Mouse (Mus musculus) bone marrow macrophage, adult 2 months (primary cell): ENCODE measurements around the gene Pde11a. TPM values are rescaled to one million over a fixed set of nuclear protein-coding genes. Genes with fewer than 3 reads are reported as not detected.

ENCODE experiments used
- H3K27ac ChIP-seq: 2 replicates; pipeline ENCODE4 v1.5.1; 2012; ENCODE audit warnings: low read depth, low read length; ENCODE audit not compliant: insufficient read depth
- H3K4me1 ChIP-seq: 2 replicates; pipeline ENCODE4 v1.6.1; 2012; ENCODE audit warnings: low read length; ENCODE audit not compliant: control insufficient read depth, insufficient read depth
- H3K4me3 ChIP-seq: 2 replicates; pipeline ENCODE4 v1.5.1; 2012; ENCODE audit warnings: mild to moderate bottlenecking, low read length, moderate library complexity; ENCODE audit not compliant: insufficient read depth
- CTCF ChIP-seq: IDR thresholded peaks from 2 replicates; pipeline ENCODE4 v1.5.1; 2012; ENCODE audit warnings: low read depth, mild to moderate bottlenecking, low read length, moderate library complexity
- POLR2A ChIP-seq: IDR thresholded peaks from 2 replicates; pipeline ENCODE4 v1.6.1; 2012; ENCODE audit warnings: mild to moderate bottlenecking, low read depth, low read length, borderline replicate concordance
- polyA plus RNA-seq: library from polyadenylated mRNA; stranded (reverse); fragments of >200 nt; gene quantifications from 2 replicates; pipeline ENCODE4 v1.2.4, GENCODE M21; 2012; ENCODE audit not compliant: missing spikeins, insufficient read depth, insufficient read length

Gene Pde11a
- polyA plus RNA-seq, 1 experiment = not detected

- no peak for TF ChIP-seq CTCF
- no peak for TF ChIP-seq POLR2A
- Histone ChIP-seq H3K27ac (no peak overlapping the region), H3K4me1 (peaks cover 15% of the 10 kb centered on the region), H3K4me3 (no peak overlapping the region)
These were observed 28.8 kb upstream of the Pde11a start for GRCm38 (mm10) chr2:76367188-76367922.

GRCm38 (mm10) chr2:76365811-76366210 is 27.2 kb upstream of the Pde11a start:
- Histone ChIP-seq H3K27ac (no peak overlapping the region), H3K4me1 (peaks cover 2% of the 10 kb centered on the region; the same call in 1 of the 2 replicates), H3K4me3 (no peak overlapping the region)
- TF ChIP-seq POLR2A = no peak
- no peak for TF ChIP-seq CTCF

DNA sequence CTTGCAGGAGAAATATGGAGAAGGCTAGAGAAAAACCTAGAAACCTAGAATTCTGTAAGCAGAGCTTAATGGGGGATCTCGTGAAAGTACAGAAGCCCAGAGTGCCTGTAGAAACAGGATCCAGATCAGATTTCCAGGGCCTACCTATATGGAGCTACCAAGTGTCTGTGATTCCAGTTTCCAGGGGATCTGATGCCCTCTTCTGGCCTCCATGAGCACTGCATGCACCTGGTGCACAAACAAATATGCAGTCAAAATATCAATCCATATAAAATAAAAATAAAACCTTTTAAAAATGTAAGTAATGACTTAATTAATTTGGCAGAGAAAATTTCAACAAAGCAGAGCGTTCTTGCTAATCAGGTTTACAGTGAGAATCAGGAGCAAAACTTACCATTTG is 23.5 kb upstream of the Pde11a start:
- no peak overlapping the region for H3K27ac ChIP-seq
- no peak overlapping the region for H3K4me3 ChIP-seq
- no peak for TF ChIP-seq POLR2A
- no peak for TF ChIP-seq CTCF
- no peaks in the 10 kb centered on the region for H3K4me1 ChIP-seq

DNA sequence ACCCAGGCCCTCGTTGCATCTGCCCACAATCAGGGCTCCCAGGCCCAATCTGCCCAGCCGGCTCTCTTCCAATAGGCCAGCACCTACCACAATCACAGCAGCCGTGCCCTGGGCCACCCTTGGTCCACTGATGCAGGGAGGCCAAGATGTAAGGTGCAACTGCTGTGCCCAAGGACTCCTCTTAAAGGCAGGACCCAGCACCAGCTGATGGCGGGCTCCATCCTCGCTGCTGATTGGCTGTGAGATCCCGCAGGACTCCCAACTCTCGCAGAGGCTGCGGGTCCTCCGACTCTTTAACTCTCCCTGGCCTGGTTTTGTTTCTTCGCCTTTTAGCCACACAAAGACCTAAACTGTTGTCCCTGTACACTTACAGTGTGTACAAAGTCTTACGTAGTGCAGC is 21.7 kb upstream of the Pde11a start, which contains the start of gene Cyct:
Gene Cyct, minus strand, starts transcription at position 225 of the 400 bp plus-strand sequence.
- H3K27ac ChIP-seq = no peak within 1 kb of the TSS
- no peak for TF ChIP-seq POLR2A
- no peak for TF ChIP-seq CTCF
- no peak within 1 kb of the TSS for H3K4me3 ChIP-seq
- no peaks in the 10 kb centered on the region for H3K4me1 ChIP-seq

- Histone ChIP-seq H3K4me3 (no peak overlapping the region), H3K27ac (no peak overlapping the region), H3K4me1 (peaks cover 4% of the 10 kb centered on the region)
- no peak for TF ChIP-seq POLR2A
- TF ChIP-seq CTCF = no peak
These were observed 9.3 kb upstream of the Pde11a start for GRCm38 (mm10) chr2:76347839-76348238.

GRCm38 (mm10) chr2:76342146-76342545 is 3.6 kb upstream of the Pde11a start:
- no peaks in the 10 kb centered on the region for H3K4me1 ChIP-seq
- no peak overlapping the region for H3K27ac ChIP-seq
- no peak overlapping the region for H3K4me3 ChIP-seq
- TF ChIP-seq POLR2A (no peak), CTCF (no peak)

GRCm38 (mm10) chr2:76334596-76334995 is 4.0 kb downstream of the Pde11a start:
- H3K4me3 ChIP-seq = no peak overlapping the region
- no peak overlapping the region for H3K27ac ChIP-seq
- H3K4me1 ChIP-seq = peaks cover 8% of the 10 kb centered on the region; the same call in 1 of the 2 replicates
- TF ChIP-seq CTCF = no peak

- Histone ChIP-seq H3K27ac (no peak overlapping the region), H3K4me1 (peaks cover 8% of the 10 kb centered on the region; the same call in 1 of the 2 replicates), H3K4me3 (no peak overlapping the region)
- no peak for TF ChIP-seq CTCF
- no peak for TF ChIP-seq POLR2A
These were observed 6.3 kb downstream of the Pde11a start for GRCm38 (mm10) chr2:76332161-76332805.

DNA sequence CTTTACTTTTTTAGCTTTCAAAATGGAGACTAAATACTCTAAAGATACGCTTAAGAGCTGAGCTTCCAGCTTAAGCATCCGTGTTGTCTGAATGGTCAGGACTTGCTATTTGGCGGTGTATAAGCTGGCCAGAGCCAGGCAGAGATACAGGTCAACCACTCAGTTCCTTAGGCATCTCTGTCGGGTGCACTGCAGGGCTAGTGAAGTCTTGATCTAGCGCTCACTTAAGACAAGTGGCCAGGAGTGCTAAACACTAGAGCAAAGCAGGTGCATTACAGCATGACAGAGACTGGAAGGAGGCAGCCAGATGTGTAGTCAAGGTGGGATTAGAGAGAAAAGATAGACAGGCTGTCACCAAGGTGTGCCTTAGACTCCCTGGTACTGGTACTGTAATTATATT is 8.5 kb downstream of the Pde11a start:
- H3K4me3 ChIP-seq = no peak overlapping the region
- TF ChIP-seq CTCF (no peak), POLR2A (no peak)

DNA sequence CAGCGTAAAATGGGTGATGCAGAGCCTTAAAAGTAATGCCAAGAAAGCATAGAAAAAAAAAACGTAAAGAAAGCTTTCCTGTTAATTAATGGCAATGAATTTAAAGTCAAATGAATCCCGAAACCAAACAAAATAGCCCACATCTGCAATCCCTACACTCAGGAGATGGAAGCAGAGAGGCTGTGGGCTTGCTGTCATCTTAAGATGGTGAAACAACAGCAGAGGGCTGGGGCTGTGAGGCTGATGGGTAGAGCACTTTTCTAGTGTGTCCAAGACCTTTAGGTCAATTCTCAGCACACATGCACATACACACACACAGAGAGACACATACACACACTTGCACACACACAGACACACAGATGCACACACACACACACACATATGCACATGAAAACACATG is 12.4 kb downstream of the Pde11a start:
- Histone ChIP-seq H3K27ac (no peak overlapping the region), H3K4me3 (no peak overlapping the region), H3K4me1 (no peaks in the 10 kb centered on the region)
- no peak for TF ChIP-seq POLR2A

More for the DNA sequence above, 8.5 kb downstream of the Pde11a start:
- no peak overlapping the region for H3K27ac ChIP-seq
- H3K4me1 ChIP-seq = peaks cover 8% of the 10 kb centered on the region; the same call in 1 of the 2 replicates
